ENCODE assay signal across 20 mouse cellular contexts in genomic region chr4:70011491-70012219, GRCm38 (mm10).
DNase-seq lines count a peak whose midpoint lies in the region; ATAC-seq lines count a peak whose summit lies in the region.
"Had no signal": no experiment of that assay in that cellular context is flagged by ENCODE, and none has a peak within 500 bp of the region (broad histone marks: within the 10 kb centered on the region; RNA-seq: fewer than 3 reads in every experiment).

No protein-coding gene starts in this region.

- H3K27me3 ChIP-seq in limb, embryonic 13.5 days: no peaks in the 10 kb centered on the region
- no peaks in the 10 kb centered on the region for H3K27me3 ChIP-seq in limb, embryonic 10.5 days (ENCODE audit: low read depth, poor library complexity, severe bottlenecking)
- H3K27me3 ChIP-seq in hindbrain, embryonic 11.5 days (ENCODE audit: control insufficient read depth, insufficient read depth, low read length): no peaks in the 10 kb centered on the region
- H3K27me3 ChIP-seq in midbrain, embryonic 13.5 days: no peaks in the 10 kb centered on the region
- H3K27me3 ChIP-seq: embryonic facial prominence, embryonic 15.5 days; forebrain, embryonic 13.5 days had no signal

- peak; percentile 80 for ATAC-seq in limb, embryonic 13.5 days (ENCODE audit: low FRiP score, low read depth)
- peak; percentile 79 for ATAC-seq in hindbrain, embryonic 11.5 days (ENCODE audit: low FRiP score)
- ATAC-seq in midbrain, embryonic 13.5 days: peak; percentile 72; the same call in 1 of the 2 replicates
- ATAC-seq: CD4-positive, CD25-positive, alpha-beta regulatory T cell, adult 4 months; lung, postnatal 0 days had no signal

- WGBS in limb, embryonic 13.5 days: 53% methylated on average over 4 of the region's 4 CpGs
- 82% methylated on average over 4 of the region's 4 CpGs for WGBS in limb, embryonic 10.5 days
- 88% methylated on average over 4 of the region's 4 CpGs for WGBS in hindbrain, embryonic 11.5 days
- WGBS in midbrain, embryonic 13.5 days: 83% methylated on average over 4 of the region's 4 CpGs

- H3K4me1 ChIP-seq in limb, embryonic 13.5 days: no peaks in the 10 kb centered on the region
- H3K4me1 ChIP-seq in limb, embryonic 10.5 days: no peaks in the 10 kb centered on the region
- no peaks in the 10 kb centered on the region for H3K4me1 ChIP-seq in hindbrain, embryonic 11.5 days (replicated peaks; ENCODE audit: control insufficient read depth, insufficient read depth, low read length)
- H3K4me1 ChIP-seq in midbrain, embryonic 13.5 days (replicated peaks): peaks cover 7% of the 10 kb centered on the region
- H3K4me1 ChIP-seq: embryonic facial prominence, embryonic 15.5 days; heart, embryonic 10.5 days had no signal

- no peaks in the 10 kb centered on the region for H3K9me3 ChIP-seq in limb, embryonic 13.5 days
- H3K9me3 ChIP-seq in limb, embryonic 10.5 days (replicated peaks): no peaks in the 10 kb centered on the region
- H3K9me3 ChIP-seq in hindbrain, embryonic 11.5 days (ENCODE audit: control insufficient read depth, low read length): no peaks in the 10 kb centered on the region
- H3K9me3 ChIP-seq in midbrain, embryonic 13.5 days: no peaks in the 10 kb centered on the region
- H3K9me3 ChIP-seq: embryonic facial prominence, embryonic 15.5 days; forebrain, embryonic 13.5 days; heart, embryonic 10.5 days had no signal

- H3K4me2 ChIP-seq in limb, embryonic 13.5 days (replicated peaks): no peak overlapping the region
- H3K4me2 ChIP-seq in hindbrain, embryonic 11.5 days (replicated peaks; ENCODE audit: low read depth, low read length): no peak overlapping the region
- no peak overlapping the region for H3K4me2 ChIP-seq in midbrain, embryonic 13.5 days (replicated peaks)
- H3K4me2 ChIP-seq: embryonic facial prominence, embryonic 15.5 days; forebrain, embryonic 13.5 days had no signal

- no peak overlapping the region for H3K27ac ChIP-seq in limb, embryonic 13.5 days
- no peak overlapping the region for H3K27ac ChIP-seq in limb, embryonic 10.5 days
- peak overlapping the region; percentile 7; the same call in 1 of the 2 replicates for H3K27ac ChIP-seq in hindbrain, embryonic 11.5 days (ENCODE audit: low read depth, low read length)
- H3K27ac ChIP-seq in midbrain, embryonic 13.5 days: peak overlapping the region; percentile 45
- H3K27ac ChIP-seq: embryonic facial prominence, embryonic 15.5 days; forebrain, embryonic 13.5 days; heart, embryonic 10.5 days; liver, embryonic 14.5 days had no signal

- no peak overlapping the region for H3K9ac ChIP-seq in limb, embryonic 13.5 days
- H3K9ac ChIP-seq in hindbrain, embryonic 11.5 days (ENCODE audit: low read depth, low read length): no peak overlapping the region
- H3K9ac ChIP-seq in midbrain, embryonic 13.5 days (replicated peaks): no peak overlapping the region
- H3K9ac ChIP-seq: embryonic facial prominence, embryonic 15.5 days; forebrain, embryonic 13.5 days; liver, embryonic 14.5 days had no signal

- DNase-seq in cerebellum, postnatal 10 days: peak; percentile 8 to 14
- DNase-seq in cerebellum, postnatal 4 days (ENCODE audit: low spot score in 2 of 2): no peak
- DNase-seq in limb, embryonic 10.5 days (ENCODE audit: low spot score): no peak
- peak; percentile 44 for DNase-seq in hindbrain, embryonic 11.5 days (ENCODE audit: low spot score)
- DNase-seq in spleen, postnatal 4 days (ENCODE audit: low spot score in 2 of 2): no peak
- no peak for DNase-seq in urinary bladder, postnatal 14 days (ENCODE audit: low spot score)
- DNase-seq: cerebellum, postnatal 14 days; gastrocnemius, postnatal 36 days; heart, postnatal 10 days; right cerebral cortex, postnatal 25 days had no signal

- no peak overlapping the region for H3K4me3 ChIP-seq in limb, embryonic 13.5 days
- H3K4me3 ChIP-seq in limb, embryonic 10.5 days: no peak overlapping the region
- H3K4me3 ChIP-seq in hindbrain, embryonic 11.5 days (ENCODE audit: low read depth, low read length): no peak overlapping the region
- no peak overlapping the region for H3K4me3 ChIP-seq in midbrain, embryonic 13.5 days (replicated peaks)
- H3K4me3 ChIP-seq: embryonic facial prominence, embryonic 15.5 days; forebrain, embryonic 13.5 days; heart, embryonic 10.5 days; myocyte had no signal

- no peaks in the 10 kb centered on the region for H3K36me3 ChIP-seq in limb, embryonic 13.5 days
- no peaks in the 10 kb centered on the region for H3K36me3 ChIP-seq in limb, embryonic 10.5 days
- no peaks in the 10 kb centered on the region for H3K36me3 ChIP-seq in hindbrain, embryonic 11.5 days (ENCODE audit: control insufficient read depth, insufficient read depth, low read length)
- H3K36me3 ChIP-seq in midbrain, embryonic 13.5 days: no peaks in the 10 kb centered on the region
- H3K36me3 ChIP-seq: embryonic facial prominence, embryonic 15.5 days; G1E; heart, embryonic 10.5 days had no signal

Comparison
In these comparisons a context has a peak if more than half of its experiments do, and no peak if none do; other contexts are left out.
1. DNase-seq: peak in cerebellum, postnatal 10 days (2 of 2) and hindbrain, embryonic 11.5 days (single experiment); none in cerebellum, postnatal 4 days (0 of 2), limb, embryonic 10.5 days (single experiment), spleen, postnatal 4 days (0 of 2) and urinary bladder, postnatal 14 days (single experiment).
2. H3K27ac ChIP-seq: peak in hindbrain, embryonic 11.5 days (single experiment) and midbrain, embryonic 13.5 days (single experiment); none in limb, embryonic 13.5 days (single experiment) and limb, embryonic 10.5 days (single experiment).
3. Peak in every context shown above with its lines, with median percentiles within 50 percentile points of each other: ATAC-seq.